Mouse (Mus musculus): ENCODE measurements around the gene Dlgap1.
"Not testable (repeated sequence)": the region's sequence is repeated elsewhere in the genome, so short reads cannot be mapped to it uniquely, and the experiment has no call there.

Gene Dlgap1

GRCm38 (mm10) chr17:70527101-70527500, 558.2 kb downstream of the Dlgap1 start:
- CTCF ChIA-PET = no interaction called here

DNA sequence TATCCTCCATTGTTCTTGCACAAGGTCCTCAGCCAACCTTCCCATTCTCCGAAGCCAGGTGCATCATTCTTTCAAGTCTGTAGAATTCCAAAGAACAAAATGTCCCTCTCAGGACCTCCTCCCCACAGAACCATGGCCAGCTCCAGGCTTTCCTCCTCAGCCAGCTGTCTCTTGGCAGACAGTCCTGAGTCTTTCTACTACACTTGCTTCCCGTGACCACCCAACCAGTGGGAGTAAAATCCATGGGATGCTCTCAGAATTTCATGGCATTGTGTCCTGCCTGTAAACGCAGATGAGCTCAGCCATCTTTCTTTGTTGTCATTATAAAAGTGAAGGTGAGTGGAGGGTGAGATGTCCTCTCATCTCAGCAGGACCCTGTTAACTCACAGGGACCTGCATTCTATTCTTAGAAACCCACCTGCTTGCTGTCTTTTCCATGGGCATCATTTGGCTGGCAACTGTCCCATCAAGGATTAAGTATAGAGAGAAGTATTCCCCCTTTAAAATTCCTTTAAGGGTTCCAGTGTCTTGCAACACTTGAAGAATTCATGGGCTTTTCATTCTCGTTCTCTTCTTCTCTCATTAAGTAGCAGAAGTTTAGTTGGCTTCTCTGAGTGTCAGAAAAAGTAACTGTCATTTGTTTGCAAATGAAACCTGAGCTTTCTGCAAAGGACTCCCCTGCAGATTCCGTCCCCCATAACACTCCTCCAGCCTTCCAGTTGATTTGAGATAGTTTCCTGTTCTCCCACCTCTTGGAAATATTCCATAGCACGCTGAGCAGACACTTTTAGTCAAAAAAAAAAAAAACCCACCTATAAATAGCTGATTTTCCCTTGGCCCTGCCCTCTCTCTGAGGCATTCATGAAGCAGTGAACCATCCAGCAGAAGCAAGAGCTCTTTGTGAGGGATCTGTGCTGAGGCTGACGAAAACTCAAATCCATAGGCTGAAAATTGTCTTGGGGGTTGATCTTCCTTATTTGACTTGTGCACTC, 559.6 kb downstream of the Dlgap1 start:
- CTCF ChIA-PET = no interaction called here

GRCm38 (mm10) chr17:70534321-70534720, 565.4 kb downstream of the Dlgap1 start:
- CTCF ChIA-PET = no interaction called here

- CTCF ChIA-PET = no interaction called here
Measured at GRCm38 (mm10) chr17:70541816-70542215, 572.9 kb downstream of the Dlgap1 start.

DNA sequence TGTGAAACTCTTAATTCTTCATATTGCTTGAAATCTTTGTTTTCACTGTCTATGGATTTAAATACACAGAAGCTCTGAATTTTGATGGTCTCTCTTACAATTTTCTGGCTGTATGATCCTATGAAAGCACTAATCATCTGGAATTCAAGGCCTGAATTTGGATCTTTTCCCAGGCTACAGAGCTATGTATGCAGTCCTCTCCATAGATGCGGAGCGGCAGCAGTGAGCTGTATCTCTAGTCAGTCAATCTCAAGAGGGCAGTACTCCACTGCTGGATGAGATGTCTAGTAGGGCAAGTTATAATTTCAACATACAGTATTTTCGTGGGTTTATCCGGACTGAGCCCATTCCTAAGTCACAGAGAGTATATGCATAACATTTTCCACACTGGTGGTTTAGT, 581.9 kb downstream of the Dlgap1 start:
- CTCF ChIA-PET = no interaction called here

DNA sequence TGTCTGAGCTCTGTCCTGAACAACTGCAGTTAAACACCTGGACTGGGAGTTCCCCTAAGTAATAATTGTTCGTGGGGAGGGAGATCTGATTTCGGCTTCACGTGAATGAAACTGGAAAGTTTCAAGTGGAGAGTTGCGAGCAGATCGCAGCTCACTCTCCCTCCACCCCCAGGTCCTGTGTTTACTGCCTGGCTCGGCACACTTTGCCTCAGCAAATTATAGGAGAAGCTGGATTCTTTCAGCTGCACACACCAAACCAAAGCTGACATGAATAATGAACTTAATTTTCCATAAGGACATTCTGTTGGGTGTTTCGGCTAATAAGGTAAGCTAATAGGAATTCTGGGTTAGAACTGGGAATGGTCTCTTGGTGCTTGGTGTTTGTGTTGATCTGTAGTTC, 592.7 kb downstream of the Dlgap1 start:
- CTCF ChIA-PET = no interaction called here

GRCm38 (mm10) chr17:70570848-70571247, 602.0 kb downstream of the Dlgap1 start:
- CTCF ChIA-PET = no interaction called here

- CTCF ChIA-PET = no interaction called here
Measured at GRCm38 (mm10) chr17:70583042-70583441, 614.2 kb downstream of the Dlgap1 start.

- CTCF ChIA-PET = no interaction called here
Measured at GRCm38 (mm10) chr17:70586735-70587425, 618.0 kb downstream of the Dlgap1 start.

DNA sequence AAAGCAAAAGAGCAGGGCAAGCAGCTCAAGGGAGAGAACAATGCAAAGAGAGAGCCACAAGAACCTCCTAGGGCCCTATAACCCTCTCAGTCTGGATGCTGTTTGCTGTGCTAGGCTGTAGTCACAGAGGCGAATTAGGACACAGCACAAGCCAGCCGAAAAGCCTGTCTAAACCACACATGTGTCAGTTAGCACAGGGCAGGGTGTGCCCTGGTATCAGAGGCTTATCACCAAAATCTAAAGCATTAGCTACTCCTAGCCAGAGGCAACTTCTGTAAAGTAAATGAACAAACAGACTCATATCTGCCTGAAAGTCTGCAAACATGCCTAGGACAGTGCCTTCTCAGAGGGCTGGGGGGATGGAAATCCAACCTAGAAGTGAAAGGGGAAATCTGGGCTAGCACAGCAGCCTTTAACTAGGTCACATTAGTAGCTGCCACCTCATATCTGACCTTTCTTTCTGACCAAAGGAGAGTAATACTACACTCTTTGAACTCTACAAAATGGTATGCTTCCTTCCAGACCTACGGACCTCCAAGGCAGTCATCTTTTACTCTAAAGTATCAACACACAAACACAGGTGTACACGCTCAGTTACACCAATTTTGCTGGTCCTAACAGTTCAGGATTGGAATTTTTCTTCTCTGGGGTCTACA, 619.2 kb downstream of the Dlgap1 start:
- CTCF ChIA-PET = not testable (repeated sequence)

DNA sequence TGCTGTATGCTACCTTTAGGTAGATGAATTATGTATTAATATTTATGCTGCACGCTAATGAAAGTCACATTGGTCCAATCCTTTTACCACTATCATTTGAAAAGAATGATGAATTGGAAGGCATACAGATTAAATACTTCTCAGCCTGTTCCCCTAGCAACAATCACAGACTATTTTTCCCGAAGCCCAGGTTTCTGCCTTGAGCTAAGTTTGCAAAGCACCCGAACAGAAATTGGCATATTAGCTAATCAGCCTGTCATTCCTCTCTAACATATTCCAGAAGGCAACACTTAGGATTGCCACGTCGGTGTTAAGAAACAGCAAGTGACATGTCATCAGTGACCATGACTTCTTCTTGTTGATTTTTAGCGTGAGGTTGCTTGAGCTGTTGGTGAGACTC, 619.8 kb downstream of the Dlgap1 start:
- CTCF ChIA-PET = no interaction called here

- CTCF ChIA-PET = no interaction called here
Measured at GRCm38 (mm10) chr17:70589140-70589539, 620.3 kb downstream of the Dlgap1 start.

- CTCF ChIA-PET = no interaction called here
Measured at GRCm38 (mm10) chr17:70590506-70590905, 621.6 kb downstream of the Dlgap1 start.

DNA sequence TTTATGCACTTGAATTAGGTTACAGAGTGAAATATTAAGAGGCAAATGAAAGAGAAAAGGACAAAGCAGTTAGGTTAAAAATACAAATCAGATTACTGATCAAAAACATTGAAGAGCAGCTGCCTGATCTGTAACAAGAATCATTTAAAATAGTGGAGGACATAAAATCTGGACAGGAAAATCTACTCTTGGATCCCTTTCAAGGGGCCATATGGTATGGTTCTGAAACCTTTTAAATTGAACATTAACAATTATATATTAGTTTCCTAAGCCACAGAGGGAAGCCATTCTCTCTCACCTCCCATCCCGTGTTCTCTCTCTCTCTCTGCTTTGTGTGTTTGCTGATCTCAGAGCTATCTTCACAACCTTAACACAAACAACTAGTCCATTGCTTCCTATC, 625.4 kb downstream of the Dlgap1 start:
- CTCF ChIA-PET = no interaction called here

- CTCF ChIA-PET = no interaction called here
Measured at GRCm38 (mm10) chr17:70596326-70596725, 627.5 kb downstream of the Dlgap1 start.

DNA sequence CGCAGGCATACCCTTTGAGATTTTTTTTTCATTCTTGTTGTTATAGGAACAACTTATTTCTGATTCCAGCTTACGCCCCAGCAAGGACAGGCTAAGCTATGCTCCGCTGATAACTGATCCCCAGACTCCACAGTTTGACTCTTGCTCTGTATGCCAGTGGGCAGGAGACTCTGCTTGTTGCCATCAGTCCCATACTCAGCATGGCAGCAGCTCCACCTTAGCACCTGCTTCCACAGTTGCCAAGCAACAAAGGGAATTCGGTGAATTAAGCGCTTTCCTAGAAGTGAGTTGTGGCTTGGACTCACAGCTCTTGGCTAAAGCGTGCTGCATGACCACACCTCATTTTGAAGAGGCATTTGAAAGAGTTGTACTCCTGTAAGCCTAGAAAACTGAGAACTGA, 631.6 kb downstream of the Dlgap1 start:
- CTCF ChIA-PET = no interaction called here

GRCm38 (mm10) chr17:70602051-70602450, 633.2 kb downstream of the Dlgap1 start:
- CTCF ChIA-PET = no interaction called here

- CTCF ChIA-PET = interaction anchor here (0.5 kb wide), 1 partner anchor 47 kb away, joined by 5 read pairs; no protein-coding TSS in a partner anchor
Measured at GRCm38 (mm10) chr17:70605659-70606058, 636.8 kb downstream of the Dlgap1 start.

GRCm38 (mm10) chr17:70612171-70612570, 643.3 kb downstream of the Dlgap1 start:
- CTCF ChIA-PET = no interaction called here

- CTCF ChIA-PET = no interaction called here
Measured at GRCm38 (mm10) chr17:70613897-70614296, 645.0 kb downstream of the Dlgap1 start.

- CTCF ChIA-PET = no interaction called here
Measured at GRCm38 (mm10) chr17:70614407-70615060, 645.7 kb downstream of the Dlgap1 start.

GRCm38 (mm10) chr17:70622493-70622892, 653.6 kb downstream of the Dlgap1 start:
- CTCF ChIA-PET = no interaction called here

All from spleen, embryonic (tissue).